Mouse (Mus musculus) kidney, postnatal 0 days (tissue): Measurements from ENCODE around the gene Calm5. TPM values are rescaled to one million over a fixed set of nuclear protein-coding genes. Genes with fewer than 3 reads are reported as not detected.
A peak's percentile ranks its signal among the peaks of the same experiment; 100 is the strongest.

Experiments used
- ATAC-seq: fragments of 200-750 bp; cut with Nextera tagmentation; replicated peaks from 2 replicates; pipeline ENCODE4 v1.8.0; 2017; ENCODE audit warnings: low read depth, moderate number of reproducible peaks, moderate TSS enrichment, moderate library complexity; ENCODE audit not compliant: low FRiP score
- DNase-seq: peaks from one replicate; pipeline ENCODE4 v3.0.0-alpha.2; 2016; ENCODE audit warnings: low spot score
- H3K27ac ChIP-seq: fragments of 300-500 bp; sonication (generic); 2 replicates; pipeline ENCODE4 v1.5.1; 2014; ENCODE audit warnings: mild to moderate bottlenecking
- H3K27me3 ChIP-seq: fragments of 300-500 bp; sonication (generic); 2 replicates; pipeline ENCODE4 v1.6.1; 2014; ENCODE audit warnings: low read length, mixed read lengths; ENCODE audit not compliant: insufficient read depth
- H3K36me3 ChIP-seq: fragments of 300-500 bp; sonication (generic); 2 replicates; pipeline ENCODE4 v1.6.1; 2014; ENCODE audit warnings: low read length, mixed read lengths; ENCODE audit not compliant: insufficient read depth
- H3K4me1 ChIP-seq: fragments of 300-500 bp; sonication (generic); replicated peaks from 2 replicates; pipeline ENCODE4 v1.6.1; 2014; ENCODE audit warnings: antibody characterized with exemption, low read length, mixed read lengths; ENCODE audit not compliant: insufficient read depth
- H3K4me2 ChIP-seq: fragments of 300-500 bp; sonication (generic); 2 replicates; pipeline ENCODE4 v1.6.1; 2014; ENCODE audit warnings: mild to moderate bottlenecking, low read length, moderate library complexity, mixed read lengths
- H3K4me3 ChIP-seq: fragments of 300-500 bp; sonication (generic); replicated peaks from 2 replicates; pipeline ENCODE4 v1.5.1; 2014; ENCODE audit warnings: low read depth, low read length
- H3K9ac ChIP-seq: fragments of 300-500 bp; sonication (generic); 2 replicates; pipeline ENCODE4 v1.6.1; 2014; ENCODE audit warnings: low read depth, low read length
- H3K9me3 ChIP-seq: fragments of 300-500 bp; sonication (generic); replicated peaks from 2 replicates; pipeline ENCODE4 v1.6.1; 2016; ENCODE audit warnings: low read length, inconsistent platforms, mixed read lengths
- CTCF ChIP-seq: IDR thresholded peaks from 2 replicates; pipeline ENCODE4 v1.5.1; 2016; ENCODE audit warnings: antibody characterized with exemption, low read depth, mild to moderate bottlenecking, moderate library complexity
- WGBS: fragments of 180-500 bp; shearing (Covaris S2); extraction: QIAGEN DNeasy Blood & Tissue Kit; methylation state at CpG from one replicate; pipeline ENCODE4 v1.1.7; 2014; 5-methylcytosine and 5-hydroxymethylcytosine counted together
- polyA plus RNA-seq: library from polyadenylated mRNA; unstranded; fragments of >200 nt; fragmentation: Nextera tagmentation; extraction: Ambion mirVana; gene quantifications from 2 replicates; pipeline ENCODE4 v1.2.1, GENCODE M21; 2015

The Calm5 gene
- polyA plus RNA-seq, 1 experiment from 2014 or later = not detected

- DNase-seq (no peak), ATAC-seq (peak; percentile 16; the same call in 1 of the 2 replicates)
- H3K4me1 ChIP-seq = no peaks in the 10 kb centered on the region
- TF ChIP-seq CTCF = no peak
- no peak overlapping the region for H3K4me3 ChIP-seq
- 52% methylated on average over 6 of the region's 6 CpGs for WGBS
- no peak overlapping the region for H3K27ac ChIP-seq
- no peak overlapping the region for H3K4me2 ChIP-seq
- H3K27me3 ChIP-seq = no peaks in the 10 kb centered on the region
- H3K9me3 ChIP-seq = no peaks in the 10 kb centered on the region
- H3K9ac ChIP-seq = no peak overlapping the region
- peaks cover 4% of the 10 kb centered on the region; the same call in 1 of the 2 replicates for H3K36me3 ChIP-seq
Measured at GRCm38 (mm10) chr13:3877185-3877584, 23.2 kb downstream of the Calm5 start.

GRCm38 (mm10) chr13:3877679-3878220 lies 23.8 kb downstream of the Calm5 start:
- Histone ChIP-seq H3K4me3 (no peak overlapping the region), H3K4me1 (no peaks in the 10 kb centered on the region), H3K36me3 (peaks cover 5% of the 10 kb centered on the region; the same call in 1 of the 2 replicates), H3K9ac (no peak overlapping the region), H3K27me3 (no peaks in the 10 kb centered on the region), H3K9me3 (no peaks in the 10 kb centered on the region), H3K4me2 (no peak overlapping the region), H3K27ac (no peak overlapping the region)
- TF ChIP-seq CTCF = no peak
- WGBS = 48% methylated on average over 4 of the region's 4 CpGs
- ATAC-seq (no peak), DNase-seq (peak; percentile 29)

- Histone ChIP-seq H3K4me2 (no peak overlapping the region), H3K27me3 (no peaks in the 10 kb centered on the region), H3K9me3 (no peaks in the 10 kb centered on the region), H3K4me1 (no peaks in the 10 kb centered on the region; the same call in 1 of the 2 replicates), H3K36me3 (peaks cover 47% of the 10 kb centered on the region), H3K9ac (no peak overlapping the region), H3K27ac (no peak overlapping the region), H3K4me3 (no peak overlapping the region)
- 94% methylated on average over 7 of the region's 7 CpGs for WGBS
- no peak for ATAC-seq
- no peak for DNase-seq
- TF ChIP-seq CTCF = no peak
Measured at GRCm38 (mm10) chr13:3886663-3887062, 32.7 kb downstream of the Calm5 start.

GRCm38 (mm10) chr13:3889111-3889510 lies 35.1 kb downstream of the Calm5 start:
- H3K4me1 ChIP-seq = no peaks in the 10 kb centered on the region; the same call in 1 of the 2 replicates
- no peak for ATAC-seq
- H3K4me3 ChIP-seq = no peak overlapping the region

GRCm38 (mm10) chr13:3890061-3890460 lies 36.1 kb downstream of the Calm5 start:
- no peak for TF ChIP-seq CTCF
- Histone ChIP-seq H3K4me3 (no peak overlapping the region), H3K4me2 (no peak overlapping the region), H3K9me3 (no peaks in the 10 kb centered on the region), H3K36me3 (peaks cover 32% of the 10 kb centered on the region), H3K27me3 (no peaks in the 10 kb centered on the region), H3K4me1 (no peaks in the 10 kb centered on the region; the same call in 1 of the 2 replicates), H3K27ac (0 out of 2 replicates have a peak overlapping the region, but pooled peaks have one; percentile 31), H3K9ac (no peak overlapping the region)
- ATAC-seq (no peak), DNase-seq (peak; percentile 14)
- 34% methylated on average over 8 of the region's 8 CpGs for WGBS

More at GRCm38 (mm10) chr13:3889111-3889510, 35.1 kb downstream of the Calm5 start:
- no peaks in the 10 kb centered on the region for H3K27me3 ChIP-seq
- H3K9ac ChIP-seq = no peak overlapping the region
- no peaks in the 10 kb centered on the region for H3K9me3 ChIP-seq
- DNase-seq = no peak
- peaks cover 42% of the 10 kb centered on the region for H3K36me3 ChIP-seq
- TF ChIP-seq CTCF = no peak
- 91% methylated on average over 3 of the region's 3 CpGs for WGBS
- no peak overlapping the region for H3K27ac ChIP-seq
- no peak overlapping the region for H3K4me2 ChIP-seq

- 31% methylated on average over 8 of the region's 8 CpGs for WGBS
- ATAC-seq = peak; percentile 43
- H3K9me3 ChIP-seq = no peaks in the 10 kb centered on the region
- H3K36me3 ChIP-seq = peaks cover 19% of the 10 kb centered on the region
- H3K27me3 ChIP-seq = no peaks in the 10 kb centered on the region
- TF ChIP-seq CTCF = no peak
- peak overlapping the region; percentile 44 for H3K4me3 ChIP-seq
- no peaks in the 10 kb centered on the region; the same call in 1 of the 2 replicates for H3K4me1 ChIP-seq
- H3K4me2 ChIP-seq = peak overlapping the region; percentile 54
- DNase-seq = peak; percentile 39
- H3K9ac ChIP-seq = peak overlapping the region; percentile 63; the same call in 1 of the 2 replicates
- H3K27ac ChIP-seq = peak overlapping the region; percentile 51
Measured at GRCm38 (mm10) chr13:3891479-3892087, 37.6 kb downstream of the Calm5 start.
